Mouse (Mus musculus): Measurements from ENCODE around the gene Mx1.

Gene Mx1

GRCm38 (mm10) chr16:97447386-97447785 is 15.3 kb downstream of the Mx1 start:
- no peak for DNase-seq (ENCODE audit: low read depth in 2 of 2, low spot score in 2 of 2)

GRCm38 (mm10) chr16:97443670-97444263 is 18.9 kb downstream of the Mx1 start:
- DNase-seq (ENCODE audit: low read depth in 2 of 2, low spot score in 2 of 2), result peak; percentile 25 to 32

GRCm38 (mm10) chr16:97441967-97442366 is 20.7 kb downstream of the Mx1 start:
- no peak for DNase-seq (ENCODE audit: low read depth in 2 of 2, low spot score in 2 of 2)

- DNase-seq (ENCODE audit: low read depth in 2 of 2, low spot score in 2 of 2), result no peak
These were observed 24.5 kb downstream of the Mx1 start for GRCm38 (mm10) chr16:97438191-97438590.

GRCm38 (mm10) chr16:97437448-97438056 is 25.2 kb downstream of the Mx1 start:
- DNase-seq (ENCODE audit: low read depth in 2 of 2, low spot score in 2 of 2), result no peak

GRCm38 (mm10) chr16:97434206-97434605 is 28.5 kb downstream of the Mx1 start:
- no peak for DNase-seq (ENCODE audit: low read depth in 2 of 2, low spot score in 2 of 2)

- no peak for DNase-seq (ENCODE audit: low read depth in 2 of 2, low spot score in 2 of 2)
These were observed 31.4 kb downstream of the Mx1 start for GRCm38 (mm10) chr16:97431328-97431727.

- DNase-seq (ENCODE audit: low read depth in 2 of 2, low spot score in 2 of 2), result no peak
These were observed 32.6 kb downstream of the Mx1 start for GRCm38 (mm10) chr16:97430091-97430490.

- DNase-seq (ENCODE audit: low read depth in 2 of 2, low spot score in 2 of 2), result no peak
These were observed 34.7 kb downstream of the Mx1 start for GRCm38 (mm10) chr16:97428026-97428425.

GRCm38 (mm10) chr16:97423627-97424026 is 39.1 kb downstream of the Mx1 start:
- no peak for DNase-seq (ENCODE audit: low read depth in 2 of 2, low spot score in 2 of 2)

GRCm38 (mm10) chr16:97421671-97422070 is 41.0 kb downstream of the Mx1 start:
- DNase-seq (ENCODE audit: low read depth in 2 of 2, low spot score in 2 of 2), result no peak

- no peak for DNase-seq (ENCODE audit: low read depth in 2 of 2, low spot score in 2 of 2)
These were observed 43.8 kb downstream of the Mx1 start for GRCm38 (mm10) chr16:97418749-97419453.

- no peak for DNase-seq (ENCODE audit: low read depth in 2 of 2, low spot score in 2 of 2)
These were observed 44.7 kb downstream of the Mx1 start for GRCm38 (mm10) chr16:97417896-97418542.

- no peak for DNase-seq (ENCODE audit: low read depth in 2 of 2, low spot score in 2 of 2)
These were observed 57.2 kb downstream of the Mx1 start for GRCm38 (mm10) chr16:97405476-97406012.

GRCm38 (mm10) chr16:97402213-97402785 is 60.4 kb downstream of the Mx1 start:
- DNase-seq (ENCODE audit: low read depth in 2 of 2, low spot score in 2 of 2), result no peak

GRCm38 (mm10) chr16:97401741-97402140 is 61.0 kb downstream of the Mx1 start:
- no peak for DNase-seq (ENCODE audit: low read depth in 2 of 2, low spot score in 2 of 2)

- no peak for DNase-seq (ENCODE audit: low read depth in 2 of 2, low spot score in 2 of 2)
These were observed 62.7 kb downstream of the Mx1 start for GRCm38 (mm10) chr16:97399991-97400390.

- DNase-seq (ENCODE audit: low read depth in 2 of 2, low spot score in 2 of 2), result no peak
These were observed 64.7 kb downstream of the Mx1 start for GRCm38 (mm10) chr16:97397945-97398531.

All from CD8-positive naive resting alpha-beta T cell, adult 2 months (primary cell).